Mouse (Mus musculus): Measurements from ENCODE around the gene Veph1. TPM values are rescaled to one million over a fixed set of nuclear protein-coding genes. Genes with fewer than 3 reads are reported as not detected.
A peak's percentile ranks its signal among the peaks of the same experiment; 100 is the strongest.
"Not testable (repeated sequence)": the region's sequence is repeated elsewhere in the genome, so short reads cannot be mapped to it uniquely, and the experiment has no call there.

Veph1 gene
- total RNA-seq, 2 experiments from 2014 or later, result not detected

DNA sequence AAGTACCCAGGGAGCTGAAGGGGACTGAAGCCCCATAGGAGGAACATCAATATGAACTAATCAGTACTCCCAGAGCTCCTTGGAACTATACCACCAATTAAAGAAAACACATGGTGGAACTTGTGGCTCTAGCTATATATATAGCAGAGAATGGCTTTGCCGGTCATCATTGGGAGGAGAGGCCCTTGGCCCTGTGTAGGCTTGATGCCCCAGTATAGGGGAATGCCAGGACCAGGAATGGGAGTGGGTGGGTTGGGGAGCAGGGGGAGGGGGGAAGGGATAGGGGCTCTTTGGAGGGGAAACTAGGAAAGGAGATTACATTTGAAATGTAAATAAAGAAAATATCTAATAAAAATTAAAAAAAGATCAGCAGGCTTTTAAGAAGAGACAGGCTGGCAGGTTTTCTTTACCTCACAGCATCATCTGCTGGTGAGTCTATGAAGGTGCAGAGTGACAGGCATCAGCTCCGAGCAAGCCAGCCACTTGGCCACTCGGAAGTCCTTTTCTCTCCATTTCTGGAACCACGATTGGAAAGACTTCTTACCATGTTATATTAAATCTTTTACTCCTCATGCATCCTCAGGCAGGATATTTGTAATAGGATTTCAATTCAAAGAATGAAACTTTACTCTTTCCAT, 60.3 kb downstream of the Veph1 start:
- DNase-seq, result not testable (repeated sequence)
- intact Hi-C loops (cut with DNase I), result loop anchor here (5.0 kb wide), 3 partner anchors 114 to 229 kb away; no protein-coding TSS in a partner anchor

DNA sequence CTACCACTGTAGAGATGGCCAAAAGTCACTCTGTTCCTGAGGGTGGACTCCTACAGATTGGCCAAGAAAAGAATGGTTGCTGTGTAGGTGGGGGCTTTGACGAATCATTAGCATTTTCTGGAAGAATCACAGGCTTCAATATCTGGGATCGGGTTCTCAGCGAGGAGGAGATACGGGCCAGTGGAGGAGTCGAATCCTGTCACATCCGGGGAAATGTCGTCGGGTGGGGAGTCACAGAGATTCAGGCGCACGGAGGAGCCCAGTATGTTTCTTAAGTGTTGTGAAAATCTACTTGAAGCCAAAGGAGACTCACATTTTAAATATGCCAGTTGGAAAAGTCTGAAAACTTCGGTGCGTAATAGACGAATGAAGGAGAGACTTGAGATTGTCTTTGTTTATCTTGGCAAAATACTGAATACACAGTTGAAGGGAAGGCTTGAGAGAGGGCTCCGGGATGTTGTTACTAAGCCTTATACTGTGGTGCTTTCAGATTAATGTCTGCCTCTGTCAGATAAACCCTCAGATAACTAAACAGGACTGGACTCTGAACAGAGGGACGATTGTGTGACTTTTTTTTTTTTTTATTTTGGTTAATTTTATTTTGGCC, 71.6 kb downstream of the Veph1 start:
- intact Hi-C loops (cut with DNase I), result no loop called here

DNA sequence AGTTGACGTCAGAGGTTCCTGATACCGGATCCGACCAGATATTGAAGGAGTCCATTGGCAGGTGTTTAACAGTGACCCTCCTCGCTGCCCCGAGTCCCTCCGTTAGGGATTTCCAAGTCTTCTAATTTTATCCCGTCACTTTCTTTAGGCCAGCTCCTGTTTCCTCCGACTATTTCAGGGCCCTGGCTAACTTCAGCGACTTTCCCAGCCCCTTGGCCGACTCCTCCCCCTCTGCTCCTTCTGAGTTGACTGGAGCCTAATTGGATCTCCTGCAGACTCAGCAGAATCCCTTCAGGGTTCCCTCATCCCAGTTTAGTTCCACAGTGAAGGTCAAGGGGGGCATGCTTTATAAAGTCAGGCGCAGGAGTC, 75.4 kb downstream of the Veph1 start:
- intact Hi-C loops (cut with DNase I), result no loop called here
- DNase-seq, result peak; percentile 29 to 38

More for the DNA sequence above, 71.6 kb downstream of the Veph1 start:
- DNase-seq, result no peak

DNA sequence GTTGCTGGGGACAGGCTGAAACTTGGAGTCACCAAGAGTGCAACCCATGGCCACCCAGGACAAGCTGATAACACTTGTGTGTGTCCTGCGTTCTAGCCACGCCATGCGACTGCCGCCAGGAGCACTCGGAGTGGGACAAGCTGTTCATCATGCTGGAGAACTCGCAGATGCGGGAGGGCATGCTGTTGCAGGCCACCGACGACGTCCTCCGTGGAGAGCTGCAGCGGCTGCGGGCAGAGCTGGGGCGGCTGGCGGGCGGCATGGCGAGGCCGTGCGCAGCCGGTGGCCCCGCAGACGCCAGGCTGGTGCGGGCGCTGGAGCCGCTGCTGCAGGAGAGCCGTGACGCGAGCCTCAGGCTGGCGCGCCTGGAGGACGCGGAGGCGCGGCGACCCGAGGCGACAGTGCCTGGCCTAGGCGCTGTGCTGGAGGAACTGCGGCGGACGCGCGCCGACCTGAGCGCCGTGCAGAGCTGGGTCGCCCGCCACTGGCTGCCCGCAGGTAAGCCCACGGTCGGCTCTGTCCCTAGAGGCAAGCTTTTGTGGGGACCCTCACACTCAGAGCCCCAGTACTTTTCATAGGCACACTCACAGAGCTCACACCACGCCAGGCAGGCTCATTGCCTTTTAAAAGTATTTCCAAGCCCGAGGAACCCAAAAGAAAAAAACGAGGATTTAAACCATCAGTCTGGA, 75.9 kb downstream of the Veph1 start:
- intact Hi-C loops (cut with DNase I), result no loop called here
- DNase-seq, result peak in 1 of 2 experiments; percentile 51

DNA sequence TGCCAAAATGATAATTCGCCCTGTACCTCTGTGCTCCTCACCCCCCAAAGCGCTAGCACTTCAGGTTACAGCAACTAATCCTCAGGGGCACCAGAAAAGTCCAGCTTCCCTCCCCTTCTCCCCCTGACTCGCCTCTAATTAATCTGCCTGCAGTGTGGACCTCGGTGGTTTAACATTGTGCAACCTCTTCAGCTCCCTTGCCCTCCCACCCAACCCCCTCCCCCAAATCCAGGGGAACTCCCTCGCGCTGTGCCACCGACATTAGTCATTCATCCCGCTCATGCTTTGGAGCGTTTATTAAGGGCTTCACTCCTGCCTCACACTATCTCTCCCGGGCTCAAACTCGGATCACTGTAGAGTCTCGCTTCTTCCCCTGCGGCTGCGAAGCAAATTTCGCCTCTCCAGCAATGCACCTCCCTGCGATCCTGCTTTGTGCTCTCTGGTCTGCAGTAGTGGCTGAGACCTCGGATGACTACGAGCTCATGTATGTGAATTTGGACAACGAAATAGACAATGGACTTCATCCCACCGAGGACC, 76.9 kb downstream of the Veph1 start, which contains the start of gene Ptx3:
TSS of gene Ptx3 (plus strand) at position 256 of the 537 bp plus-strand sequence.
- intact Hi-C loops (cut with DNase I), result no loop called here
- no peak for DNase-seq

DNA sequence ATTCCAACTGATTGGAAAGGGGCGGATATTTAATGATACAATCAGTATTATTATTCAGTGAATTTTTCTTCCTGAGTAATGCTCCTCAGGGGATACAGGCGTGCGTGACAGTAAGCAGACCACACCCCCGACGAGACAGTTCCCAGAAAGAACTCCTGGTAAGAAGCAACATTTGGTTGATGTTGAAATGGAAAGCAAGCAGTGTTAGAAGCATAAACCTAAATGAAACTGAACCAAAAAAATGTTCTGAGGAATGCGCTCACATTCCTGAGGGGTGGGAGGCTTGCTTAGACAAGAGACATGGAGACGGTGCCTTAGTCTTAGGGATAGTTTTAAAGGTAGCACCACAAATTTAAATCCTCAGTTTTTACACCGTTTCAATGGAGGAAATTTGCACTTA, 80.9 kb downstream of the Veph1 start:
- intact Hi-C loops (cut with DNase I), result no loop called here
- DNase-seq, result no peak

DNA sequence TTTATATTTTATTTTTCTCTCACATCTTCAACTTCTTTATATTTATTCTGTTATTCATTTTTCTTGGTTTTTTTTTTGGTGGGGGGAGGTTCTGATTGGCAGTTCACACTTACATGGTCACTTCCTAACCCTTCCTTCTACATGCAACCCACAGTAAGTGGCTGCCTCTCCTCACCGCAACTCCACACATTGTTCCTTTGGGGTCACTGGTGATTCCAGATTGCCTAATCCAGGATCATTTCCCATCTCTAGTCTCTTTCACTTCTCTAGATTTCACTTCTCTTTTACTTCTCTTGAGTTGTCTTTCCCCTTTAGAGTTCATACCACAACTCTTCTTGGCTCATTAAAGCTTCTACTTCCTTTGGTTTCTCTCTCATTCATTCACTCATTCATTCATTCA, 83.1 kb downstream of the Veph1 start:
- DNase-seq, result no peak
- intact Hi-C loops (cut with DNase I), result no loop called here

DNA sequence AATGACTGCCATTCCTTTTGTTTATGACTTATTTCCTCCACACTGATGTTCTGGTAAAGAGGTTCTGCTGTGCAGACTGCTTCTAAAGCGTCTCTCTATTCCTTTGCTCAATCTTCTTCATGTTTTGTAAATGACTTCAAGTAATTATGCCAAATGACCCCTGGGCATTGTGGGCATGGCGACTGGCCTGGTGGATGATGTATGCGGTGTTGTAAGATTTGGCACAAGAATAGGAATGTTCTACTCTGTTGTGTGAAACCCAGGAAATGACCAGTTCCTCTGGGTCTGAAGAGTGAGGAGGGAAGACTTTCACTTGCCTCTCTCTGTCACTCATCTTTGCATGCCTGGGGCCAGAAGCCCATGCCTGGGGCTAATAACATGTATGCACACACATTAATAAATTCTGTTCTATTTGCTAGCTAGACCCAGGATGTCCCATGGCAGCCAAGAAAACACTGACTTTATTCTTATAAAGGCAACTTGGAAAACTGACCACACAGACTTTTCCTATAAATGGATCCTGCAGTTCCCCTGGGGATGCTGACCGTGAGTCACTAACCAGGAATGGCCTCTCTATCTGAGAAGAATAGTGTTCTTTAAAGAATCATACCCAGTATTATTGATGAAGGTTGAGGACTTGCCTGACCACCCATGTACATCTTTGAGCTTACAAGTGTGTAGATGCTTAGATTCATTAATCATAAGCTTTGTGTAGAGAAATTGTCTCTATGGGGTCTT, 87.6 kb downstream of the Veph1 start:
- DNase-seq, result no peak
- intact Hi-C loops (cut with DNase I), result no loop called here

DNA sequence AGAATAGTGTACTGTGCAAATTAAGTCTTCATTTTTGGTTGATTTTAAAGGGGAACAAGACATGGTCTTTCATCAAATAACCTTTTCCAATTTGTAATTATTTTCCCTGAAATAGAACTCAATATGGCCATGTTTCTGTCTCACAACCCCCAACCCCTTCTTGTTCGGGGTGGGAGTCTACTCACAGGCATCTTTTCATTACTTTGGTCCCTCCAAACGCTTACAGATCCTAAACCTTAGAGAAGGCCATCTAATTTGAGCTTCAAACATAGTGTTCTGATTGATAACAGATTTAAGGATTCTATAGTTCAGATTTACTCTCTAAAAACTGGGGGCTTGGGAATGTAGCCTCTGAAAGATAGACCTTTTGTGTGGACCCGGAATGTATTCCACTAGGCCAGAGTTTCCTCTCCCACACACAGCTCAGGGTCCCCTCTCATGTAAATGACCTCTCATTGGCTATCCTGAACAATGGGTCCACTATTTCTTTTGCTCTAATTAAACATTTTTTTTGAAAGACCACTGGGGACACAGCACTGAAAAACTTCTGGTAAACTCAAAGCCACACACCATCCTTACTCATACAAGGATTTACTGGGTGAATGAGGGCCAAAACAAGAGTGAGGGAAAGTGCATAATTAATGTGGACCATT, 102.6 kb downstream of the Veph1 start:
- no peak for DNase-seq
- intact Hi-C loops (cut with DNase I), result no loop called here

DNA sequence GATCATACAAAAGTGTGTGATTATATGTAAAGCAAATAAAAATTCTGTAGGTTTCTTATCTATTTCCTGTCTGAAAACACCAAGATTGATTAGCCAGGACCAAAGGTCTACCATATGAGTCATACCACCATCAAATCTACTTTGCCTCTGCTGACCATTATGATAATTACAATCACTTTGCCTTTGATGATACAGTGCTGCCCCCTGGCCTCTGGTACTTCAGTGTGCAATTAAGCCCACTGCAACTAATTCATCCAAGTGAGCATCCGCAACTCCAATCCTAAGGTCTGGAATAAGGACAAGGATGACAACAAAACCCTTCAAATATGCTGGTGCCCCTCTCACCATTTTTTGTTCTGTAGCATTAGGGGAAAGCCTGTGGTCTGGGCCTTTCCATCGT, 117.0 kb downstream of the Veph1 start:
- DNase-seq, result no peak
- intact Hi-C loops (cut with DNase I), result no loop called here

DNA sequence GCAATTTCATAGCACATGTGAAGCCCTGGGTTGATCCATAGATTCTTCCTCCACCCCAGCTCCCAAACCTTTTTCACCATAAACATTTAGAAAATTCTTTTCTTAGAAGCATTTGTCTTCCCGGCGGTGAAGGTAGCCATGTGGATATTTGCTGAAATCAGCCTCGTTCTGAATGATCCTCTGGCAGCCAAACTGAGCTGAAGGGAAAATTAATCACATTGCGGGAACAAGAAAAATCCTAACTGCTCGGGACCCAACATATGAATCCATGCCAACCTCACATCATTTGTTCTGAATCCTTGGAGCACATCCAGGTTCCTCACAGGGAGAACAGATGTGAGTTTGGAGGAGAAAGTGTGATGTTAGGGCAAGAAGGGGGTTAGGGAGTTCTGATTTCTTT, 123.7 kb downstream of the Veph1 start:
- DNase-seq, result no peak
- intact Hi-C loops (cut with DNase I), result loop anchor here (2.0 kb wide), 1 partner anchor 16 kb away; no protein-coding TSS in a partner anchor

- intact Hi-C loops (cut with DNase I), result no loop called here
- DNase-seq, result no peak
These were observed 126.6 kb downstream of the Veph1 start for GRCm38 (mm10) chr3:66169873-66170538.

DNA sequence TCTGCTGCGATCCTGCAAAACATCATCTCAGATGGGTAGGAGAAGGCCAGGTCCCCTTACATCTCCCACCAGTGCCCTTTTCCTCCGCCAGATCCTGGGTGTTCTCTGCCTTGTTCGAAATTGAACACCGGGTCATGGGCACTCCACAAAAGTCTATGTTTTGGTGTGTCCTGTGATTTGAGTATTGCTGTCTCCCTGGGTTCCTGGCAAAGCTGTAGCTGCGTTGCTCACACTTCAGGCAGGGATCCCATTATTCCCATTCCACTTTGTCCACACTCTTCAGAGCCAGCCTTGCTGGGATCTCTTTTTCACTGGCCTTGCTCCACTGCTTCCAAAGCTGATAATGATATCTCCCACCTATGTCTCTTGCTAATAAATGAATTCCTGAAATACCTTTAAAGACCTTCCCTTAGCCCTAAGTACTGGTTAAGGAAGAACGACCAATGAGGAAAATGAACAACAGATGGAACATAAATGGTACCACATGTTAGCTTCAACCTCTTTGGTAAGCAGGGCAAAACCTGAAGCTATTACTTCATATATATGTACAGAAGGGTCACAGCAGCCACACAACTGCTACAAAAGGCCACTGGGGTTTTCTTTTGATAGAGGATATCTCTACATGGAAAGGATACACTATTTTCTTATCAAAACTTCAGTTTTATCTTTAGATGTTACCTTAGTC, 129.9 kb downstream of the Veph1 start:
- no peak for DNase-seq
- intact Hi-C loops (cut with DNase I), result no loop called here

- intact Hi-C loops (cut with DNase I), result no loop called here
- DNase-seq, result no peak
These were observed 131.6 kb downstream of the Veph1 start for GRCm38 (mm10) chr3:66165026-66165425.

DNA sequence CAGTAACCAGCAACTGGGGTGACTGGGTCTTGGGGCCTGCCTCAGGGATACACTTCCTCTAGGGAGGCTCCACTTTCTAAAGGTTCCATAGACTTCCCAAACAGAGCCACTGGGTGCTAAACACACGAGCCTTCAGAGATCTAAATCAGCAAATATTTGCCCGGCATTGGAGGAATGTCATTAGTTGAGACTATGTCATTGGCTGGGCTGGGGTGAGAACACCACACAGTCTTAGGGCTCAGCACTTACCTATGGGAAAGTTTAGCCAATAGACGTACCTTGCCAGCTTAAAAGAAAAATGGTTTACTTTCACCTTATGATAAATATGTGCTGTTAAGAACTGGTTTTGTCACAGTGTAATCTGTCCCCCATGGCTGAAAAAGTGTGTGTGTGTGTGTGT, 132.1 kb downstream of the Veph1 start:
- intact Hi-C loops (cut with DNase I), result no loop called here
- DNase-seq, result no peak

- intact Hi-C loops (cut with DNase I), result no loop called here
- DNase-seq, result no peak
These were observed 134.0 kb downstream of the Veph1 start for GRCm38 (mm10) chr3:66162612-66163011.

DNA sequence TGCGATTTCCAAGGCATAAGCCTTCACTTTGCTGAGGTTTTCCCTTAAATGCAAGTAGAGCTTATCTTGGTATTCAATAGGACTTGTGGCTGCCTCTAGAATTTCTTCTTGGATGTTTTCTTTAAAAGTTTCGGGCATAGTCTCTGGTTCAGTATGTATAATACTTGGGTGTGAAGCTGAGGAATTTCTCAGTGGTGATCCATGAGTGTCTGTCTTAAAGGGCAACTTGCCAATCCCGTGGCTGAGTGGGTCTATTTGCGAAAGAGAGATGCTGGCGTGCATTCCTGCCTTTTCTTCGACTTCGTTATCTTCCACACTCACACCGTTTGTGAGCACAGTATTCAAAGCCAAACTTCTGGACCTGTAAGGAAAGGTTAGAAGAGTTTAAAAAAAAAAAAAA, 138.7 kb downstream of the Veph1 start:
- DNase-seq, result no peak
- intact Hi-C loops (cut with DNase I), result no loop called here

DNA sequence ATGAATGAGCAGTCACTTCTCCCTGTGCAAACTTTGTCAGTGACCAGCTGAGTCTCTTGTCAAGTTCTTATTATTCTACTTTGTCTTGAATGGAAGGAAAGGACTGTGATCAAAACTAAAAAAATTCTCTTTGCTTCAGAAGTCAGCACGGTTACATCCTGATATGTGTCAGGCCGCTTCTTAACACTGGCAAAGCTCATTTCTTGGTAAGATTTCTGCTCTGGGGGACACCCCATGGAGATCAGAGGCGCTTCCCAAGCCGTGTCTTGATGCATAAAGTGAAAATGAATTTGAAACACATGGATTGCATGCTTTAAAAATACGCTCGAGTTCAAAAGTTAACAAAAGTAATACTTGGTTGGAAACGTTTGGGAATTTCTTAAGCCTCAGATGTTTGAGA, 159.0 kb downstream of the Veph1 start:
- intact Hi-C loops (cut with DNase I), result no loop called here
- DNase-seq, result no peak

- DNase-seq, result no peak
- intact Hi-C loops (cut with DNase I), result no loop called here
These were observed 165.2 kb downstream of the Veph1 start for GRCm38 (mm10) chr3:66131264-66131950.

Measured in gastrocnemius, postnatal 36 days (tissue).